Mouse (Mus musculus) T-helper 2 cell (primary cell): Measurements from ENCODE around the gene Myo1d.

ENCODE experiments used
- in situ Hi-C: fragments of 300-600 bp; cut with MboI, MseI; formaldehyde crosslinking; loops from one replicate; pipeline ENCODE4 v1.15.1; 2025; ENCODE audit warnings: high pct_unique_total_duplicates

The Myo1d gene

GRCm38 (mm10) chr11:80779527-80780344 is at the start of gene Myo1d:
Gene Myo1d (minus strand): TSS chr11:80780025.
- in situ Hi-C loops = loop anchor here (10.0 kb wide), 1 partner anchor 275 kb away; no protein-coding TSS in a partner anchor

DNA sequence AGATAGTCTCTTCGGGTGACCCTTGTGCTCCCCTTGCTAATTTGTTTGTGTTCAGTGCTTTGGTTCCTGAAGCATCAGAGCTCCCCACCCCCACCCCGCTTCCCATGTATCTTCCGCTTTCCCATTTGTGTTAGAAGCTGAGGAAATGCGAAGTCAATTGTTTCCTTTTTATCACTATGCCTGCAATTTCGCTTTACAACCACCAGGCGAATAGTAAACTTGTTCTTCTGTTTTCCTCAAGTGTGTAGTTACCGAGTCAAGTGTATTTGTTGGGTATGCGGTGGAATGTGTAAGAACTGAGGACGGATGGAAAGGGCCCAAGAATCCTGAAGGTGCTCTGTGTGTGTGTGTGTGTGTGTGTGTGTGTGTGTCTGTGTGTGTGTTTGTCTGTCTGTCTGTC is 42.0 kb upstream of the Myo1d start:
- in situ Hi-C loops = no loop called here

DNA sequence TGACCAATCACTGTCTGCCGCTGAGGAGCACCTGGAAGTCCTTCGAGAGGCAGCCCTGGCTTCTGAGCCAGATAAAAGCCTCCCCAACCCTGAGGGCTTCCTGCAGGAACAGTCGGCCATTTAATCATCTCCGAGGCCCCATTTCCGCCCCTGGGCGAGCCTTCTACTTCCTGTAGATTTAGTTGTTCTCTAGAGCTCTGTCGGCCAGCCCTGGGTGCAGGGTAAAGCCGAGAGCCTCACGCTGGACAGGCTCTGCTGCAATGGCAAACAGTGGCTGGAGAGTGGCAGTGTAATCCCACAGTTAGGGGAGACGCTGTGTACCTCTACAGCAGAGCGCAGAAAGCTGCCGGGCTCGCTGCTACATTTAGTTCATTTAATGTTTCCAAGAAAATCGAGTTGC is 41.5 kb upstream of the Myo1d start:
- in situ Hi-C loops = no loop called here

GRCm38 (mm10) chr11:80820085-80820484 is 40.3 kb upstream of the Myo1d start:
- in situ Hi-C loops = no loop called here

- in situ Hi-C loops = loop anchor here (5.0 kb wide), 1 partner anchor 121 kb away; no protein-coding TSS in a partner anchor
Observed at GRCm38 (mm10) chr11:80818060-80818697, 38.4 kb upstream of the Myo1d start.

DNA sequence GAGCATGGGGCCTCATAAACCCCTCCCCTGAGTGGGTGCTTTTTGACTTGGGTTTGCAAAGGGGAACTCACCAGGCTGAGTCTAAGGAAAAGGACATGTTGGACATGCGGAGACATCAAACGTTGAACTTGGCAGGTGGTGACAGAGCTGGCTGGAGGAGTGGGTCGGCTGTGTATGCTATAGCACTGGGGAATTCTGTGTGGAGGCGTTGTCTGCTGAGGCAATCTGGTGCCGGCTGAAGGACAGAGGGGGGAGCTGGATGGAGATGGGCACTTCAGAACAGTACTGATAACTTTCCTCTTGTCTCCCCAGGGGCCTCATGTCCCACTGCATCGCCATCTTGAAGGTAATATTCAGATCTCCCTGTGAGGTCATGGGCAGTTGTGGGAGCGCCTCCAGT is 35.5 kb upstream of the Myo1d start:
- in situ Hi-C loops = loop anchor here (5.0 kb wide), 1 partner anchor 118 kb away; no protein-coding TSS in a partner anchor

DNA sequence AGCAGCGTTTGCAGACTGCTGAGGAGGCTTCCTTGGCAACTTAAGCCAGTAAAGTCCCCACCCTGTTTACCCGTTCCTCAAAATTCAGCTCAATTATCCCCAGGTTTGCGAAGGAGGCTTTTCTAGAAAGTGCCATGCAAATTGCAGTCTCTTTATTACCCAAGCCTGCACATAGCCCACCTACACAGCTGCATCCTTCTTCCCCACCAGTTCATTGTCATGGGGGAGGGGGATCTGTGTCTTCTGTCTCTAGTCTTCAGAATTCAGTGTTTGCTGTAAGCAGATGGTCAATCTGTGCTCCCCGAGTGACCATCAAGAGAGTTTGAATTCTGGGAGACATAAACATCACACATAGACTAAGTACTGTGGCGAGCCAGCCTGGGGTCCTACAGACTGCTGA is 31.3 kb upstream of the Myo1d start:
- in situ Hi-C loops = no loop called here

DNA sequence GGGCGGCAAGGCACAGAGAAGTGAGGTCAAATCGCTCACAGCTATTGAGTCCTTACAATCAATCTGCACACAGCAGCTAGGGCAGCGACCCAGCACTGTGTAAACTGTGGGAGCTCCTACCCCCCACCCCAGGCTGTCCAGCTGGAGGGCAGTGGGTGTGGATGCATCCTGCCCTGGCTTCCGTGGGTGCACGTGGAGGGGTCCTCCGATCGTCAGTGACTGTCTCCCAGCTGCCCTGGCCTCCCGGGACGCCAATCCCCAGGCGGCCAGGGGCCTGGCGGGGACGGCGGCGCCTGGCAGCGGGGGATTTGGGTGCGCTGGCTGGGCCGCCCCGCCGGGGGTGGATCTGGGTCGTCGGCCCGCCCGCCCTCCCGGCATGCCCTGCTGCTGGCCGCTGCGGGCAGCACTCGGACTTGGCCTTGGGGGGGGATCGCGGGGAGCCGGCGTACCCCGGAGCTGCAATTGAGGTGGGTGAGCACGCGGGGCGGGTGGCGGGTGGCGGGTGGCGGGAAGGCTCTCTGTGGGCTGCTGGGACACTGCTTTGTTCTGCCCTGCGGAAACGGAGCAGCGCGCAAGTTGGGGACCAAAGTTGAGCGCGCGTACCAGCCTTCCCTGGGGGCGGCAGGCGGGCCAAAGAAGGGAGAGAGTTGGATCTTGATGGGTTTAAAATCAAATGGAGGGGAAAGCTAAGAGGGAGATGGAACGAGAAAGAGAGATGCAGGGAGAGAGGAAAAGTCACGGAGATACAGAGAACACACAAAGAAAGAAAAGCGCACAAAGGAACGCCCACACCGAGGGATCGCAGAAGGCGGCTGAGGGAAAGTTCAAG is 30.4 kb upstream of the Myo1d start, which contains the start of gene Tmem98:
Gene Tmem98 (plus strand): TSS at position 183 of the 829 bp plus-strand sequence.
- in situ Hi-C loops = no loop called here

DNA sequence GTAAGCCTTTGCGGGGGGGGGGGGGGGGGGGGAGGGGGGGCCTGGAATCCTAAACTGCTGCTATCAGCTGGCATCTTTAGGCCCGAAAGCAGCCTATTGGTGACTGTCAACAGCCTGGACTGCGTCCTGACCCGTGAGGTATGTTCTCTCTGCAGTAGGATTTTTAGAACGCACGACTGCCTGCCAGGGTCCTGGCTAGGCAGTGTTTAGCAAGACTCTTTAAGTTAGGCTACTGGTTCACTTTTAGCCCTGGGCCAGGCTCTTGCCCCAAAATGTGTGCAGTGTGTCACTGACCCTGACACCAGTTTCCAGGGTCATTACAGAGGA is 29.8 kb upstream of the Myo1d start:
- in situ Hi-C loops = no loop called here

DNA sequence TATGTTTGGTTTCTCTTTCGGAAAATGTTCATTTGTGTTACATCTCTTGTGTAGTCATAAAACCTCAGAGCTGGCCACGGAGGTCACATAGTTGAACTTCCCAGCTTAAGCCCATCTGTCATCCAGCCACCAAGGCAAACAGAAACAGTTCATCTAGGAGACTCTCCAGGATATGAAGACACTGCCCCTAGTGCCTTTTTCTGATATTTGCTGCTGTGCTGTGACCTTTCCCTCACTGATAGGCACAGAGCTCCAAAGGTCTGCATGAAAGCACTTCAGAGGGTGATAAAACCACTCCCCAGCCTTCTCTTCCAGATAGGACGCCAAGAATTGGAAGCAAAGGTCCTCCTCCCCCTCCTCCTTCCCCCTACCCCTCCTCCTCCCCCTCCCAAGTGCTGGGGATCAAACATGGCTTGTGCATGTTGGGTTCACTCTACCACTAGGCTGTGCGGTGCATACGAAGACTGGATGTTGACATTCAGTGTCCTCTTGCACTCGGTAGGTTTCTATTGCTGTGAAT is 28.8 kb upstream of the Myo1d start:
- in situ Hi-C loops = no loop called here

DNA sequence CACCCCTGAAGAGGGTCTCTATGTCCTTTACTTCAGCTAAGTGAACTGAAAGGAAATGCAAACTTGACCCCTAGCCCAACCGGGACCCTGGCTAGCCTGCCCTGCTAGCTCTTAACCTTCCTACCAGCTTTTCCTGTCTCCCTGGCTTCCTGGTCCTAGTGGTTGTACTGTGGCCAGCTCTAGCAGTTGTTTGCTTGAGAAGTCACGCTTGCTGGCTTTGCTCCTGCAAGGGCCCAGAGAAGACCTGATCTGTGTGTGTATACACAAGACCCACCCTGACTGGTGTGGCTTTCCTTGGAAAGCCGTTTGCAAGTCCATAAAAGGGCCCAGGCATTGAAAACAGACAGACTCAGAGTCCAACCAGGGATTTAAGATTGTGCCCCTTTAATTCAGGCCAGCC is 22.9 kb upstream of the Myo1d start:
- in situ Hi-C loops = no loop called here

DNA sequence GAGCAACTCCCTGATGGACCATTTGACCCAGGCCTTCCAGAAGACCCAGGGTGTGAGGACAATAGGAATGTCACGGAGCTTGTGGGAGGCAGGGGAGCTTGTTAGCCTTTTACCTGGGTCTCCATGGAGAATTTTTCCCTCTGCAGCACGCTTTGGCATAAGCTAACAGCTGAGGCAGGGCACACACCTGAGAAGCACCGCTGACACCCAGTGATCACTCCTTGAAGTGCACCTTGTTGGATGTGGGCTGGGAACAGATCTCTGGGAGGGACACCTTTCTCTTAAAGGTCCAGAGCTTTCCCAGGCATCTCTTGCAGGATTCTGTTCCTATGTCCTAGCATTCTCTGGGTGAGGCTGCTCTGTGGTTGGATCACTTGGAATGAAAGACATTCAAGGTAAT is 20.2 kb upstream of the Myo1d start:
- in situ Hi-C loops = no loop called here

DNA sequence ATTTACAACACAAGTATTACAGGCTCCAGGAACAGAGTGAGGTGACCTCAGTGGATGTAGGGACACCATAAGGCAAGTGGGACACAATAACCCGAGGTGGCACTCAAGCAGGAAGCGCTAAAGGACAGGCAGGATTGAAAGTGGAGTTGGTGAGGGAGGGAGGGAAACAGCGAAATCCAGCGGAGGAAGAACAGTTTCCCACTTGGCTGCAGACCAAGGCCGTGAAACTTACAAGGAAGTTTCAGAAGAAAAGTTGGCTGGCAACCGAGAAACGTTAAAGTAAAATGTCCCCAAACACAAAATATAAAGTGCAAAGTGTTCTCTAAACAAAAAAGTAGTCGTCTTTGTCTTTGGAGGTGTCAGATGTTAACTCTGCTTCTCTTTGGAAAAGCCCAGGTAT is 15.6 kb upstream of the Myo1d start:
- in situ Hi-C loops = no loop called here

GRCm38 (mm10) chr11:80794290-80794689 is 14.5 kb upstream of the Myo1d start:
- in situ Hi-C loops = no loop called here

DNA sequence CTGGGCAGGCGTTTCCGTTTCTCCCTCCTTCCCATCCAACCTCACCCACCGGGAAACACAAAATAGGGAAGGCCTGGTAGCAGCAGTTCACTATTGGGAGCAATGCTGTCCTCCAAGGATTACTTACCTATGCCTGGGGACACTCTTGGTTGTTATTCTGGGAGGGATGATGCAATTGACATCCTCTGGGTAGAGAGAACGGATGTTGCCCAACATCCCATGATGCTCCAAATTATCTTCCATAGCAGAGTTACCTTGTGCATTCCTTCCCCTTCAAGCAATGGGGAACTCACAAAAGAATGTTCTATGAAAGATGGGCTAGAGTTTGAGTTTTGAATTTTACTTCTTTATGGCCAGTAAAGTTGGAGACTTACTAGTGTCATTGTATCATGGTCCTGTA is 13.6 kb upstream of the Myo1d start:
- in situ Hi-C loops = no loop called here

DNA sequence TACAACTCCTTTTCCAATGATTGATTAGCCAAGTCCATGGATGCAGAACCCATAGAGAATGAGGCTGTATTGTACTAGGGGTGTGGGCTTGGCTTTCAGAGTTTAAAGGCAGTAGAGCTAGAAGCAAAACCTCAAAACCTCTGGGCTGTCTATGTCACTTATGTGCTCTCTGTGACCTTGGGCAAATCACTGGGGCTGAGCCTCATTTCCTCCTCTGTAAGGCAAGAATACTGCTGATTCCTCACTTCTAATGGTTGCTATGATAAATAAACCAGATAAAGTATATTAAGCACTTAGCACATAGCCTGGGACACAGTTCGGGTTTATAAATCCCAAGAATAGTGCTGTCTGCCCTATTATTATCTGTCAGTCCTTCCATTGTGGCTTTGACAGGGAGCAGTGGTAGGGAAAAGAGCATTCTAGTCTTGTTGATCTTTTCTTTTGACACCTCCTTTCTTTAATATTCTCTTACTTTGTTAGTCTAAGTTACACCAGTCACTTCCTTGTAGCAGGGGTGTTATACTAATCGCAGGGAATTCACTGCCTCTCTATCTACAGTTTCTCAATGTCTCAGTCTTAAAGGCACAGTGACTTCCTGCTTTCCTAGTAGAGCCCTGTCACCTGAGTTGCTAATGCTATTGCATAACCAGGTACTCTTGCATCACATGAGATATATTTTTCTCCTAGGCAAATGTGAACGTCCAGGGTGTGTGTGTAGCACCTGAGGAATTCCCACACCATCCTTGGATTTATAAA is 12.0 kb upstream of the Myo1d start:
- in situ Hi-C loops = no loop called here

DNA sequence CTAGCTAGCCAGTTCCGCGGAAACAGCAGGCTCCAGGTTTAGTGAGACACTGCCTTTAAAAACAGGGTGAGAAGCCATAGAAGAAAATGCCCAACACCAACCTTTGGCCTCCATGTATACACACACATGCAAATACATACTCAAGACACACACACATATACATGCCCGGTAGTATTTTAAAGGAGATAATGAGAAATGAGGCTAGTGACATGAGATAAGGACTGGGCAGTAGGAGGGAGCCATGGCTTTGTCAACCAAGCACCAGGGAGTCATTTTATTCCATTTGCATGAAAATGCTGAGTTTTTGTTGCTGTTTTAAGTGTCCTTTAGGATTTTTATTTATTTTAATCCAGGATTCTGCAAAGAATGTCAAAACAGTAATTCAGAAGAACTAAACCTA is 10.6 kb upstream of the Myo1d start:
- in situ Hi-C loops = no loop called here

- in situ Hi-C loops = loop anchor here (10.0 kb wide), 1 partner anchor 285 kb away; no protein-coding TSS in a partner anchor
Observed at GRCm38 (mm10) chr11:80789647-80790240, 9.9 kb upstream of the Myo1d start.

- in situ Hi-C loops = loop anchor here (10.0 kb wide), 1 partner anchor 281 kb away; no protein-coding TSS in a partner anchor
Observed at GRCm38 (mm10) chr11:80785672-80786071, 5.8 kb upstream of the Myo1d start.

DNA sequence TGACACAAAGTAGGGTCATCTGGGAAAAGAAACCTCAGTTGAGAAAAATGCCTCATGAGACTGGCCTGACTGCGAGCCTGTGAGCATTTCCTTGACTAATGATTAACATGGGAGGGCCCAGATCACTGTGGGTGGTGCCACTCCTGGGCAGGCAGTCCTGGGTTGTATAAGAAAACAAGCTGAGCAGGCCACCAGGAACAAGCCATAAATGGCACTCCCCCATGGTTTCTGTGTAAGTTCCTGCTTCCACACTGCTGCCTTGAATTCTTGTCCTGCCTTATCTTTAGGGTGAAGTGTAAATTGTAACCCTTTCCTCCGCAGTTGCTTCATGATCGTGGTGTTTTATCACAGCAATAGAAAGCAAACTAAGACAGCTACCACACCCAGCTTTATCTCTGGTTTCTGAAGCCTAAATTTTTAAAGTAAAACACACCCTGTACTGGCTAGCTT is 4.5 kb upstream of the Myo1d start:
- in situ Hi-C loops = loop anchor here (10.0 kb wide), 1 partner anchor 280 kb away; no protein-coding TSS in a partner anchor
